ENCODE assay signal across 29 mouse cellular contexts in the genomic region with DNA sequence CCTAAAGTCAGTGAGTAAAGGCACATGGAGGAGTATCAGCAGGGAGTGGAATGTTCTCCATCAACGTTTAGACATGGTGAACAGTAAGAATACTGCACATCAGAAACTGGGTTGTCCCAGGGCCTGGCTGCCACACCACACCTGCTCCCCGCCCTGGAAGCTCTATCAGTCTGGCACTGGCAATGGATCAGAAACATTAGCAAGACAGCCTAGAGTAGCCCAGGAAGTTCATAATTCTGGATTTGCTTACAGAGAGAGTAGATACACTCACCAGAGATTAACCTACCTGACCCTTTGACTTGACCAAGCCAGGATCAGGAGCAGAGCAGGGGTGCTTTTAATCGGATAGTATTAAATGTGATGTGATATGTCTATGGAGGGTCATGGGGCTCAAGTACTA. TPM values are rescaled to one million over a fixed set of nuclear protein-coding genes. Genes with fewer than 3 reads are reported as not detected.
DNase-seq lines count a peak whose midpoint lies in the region; ATAC-seq and TF ChIP-seq lines count a peak whose summit lies in the region.
"Had no signal": no experiment of that assay in that cellular context is flagged by ENCODE, and none has a peak within 500 bp of the region (broad histone marks: within the 10 kb centered on the region; RNA-seq: fewer than 3 reads in every experiment).

No protein-coding gene starts in this region.

- H3K9ac ChIP-seq in intestine, embryonic 16.5 days (ENCODE audit: low read depth, low read length): 0 out of 2 replicates have a peak overlapping the region, but pooled peaks have one; percentile 17
- no peak overlapping the region for H3K9ac ChIP-seq in liver, embryonic 15.5 days
- no peak overlapping the region for H3K9ac ChIP-seq in forebrain, embryonic 12.5 days
- H3K9ac ChIP-seq: embryonic facial prominence, embryonic 13.5 days; forebrain, embryonic 15.5 days; limb, embryonic 13.5 days; midbrain, embryonic 13.5 days had no signal

- ATAC-seq in intestine, embryonic 16.5 days: no peak
- no peak for ATAC-seq in liver, embryonic 15.5 days (ENCODE audit: insufficient read depth)
- ATAC-seq in forebrain, embryonic 12.5 days (ENCODE audit: low FRiP score): no peak
- ATAC-seq: forebrain, embryonic 15.5 days; midbrain, embryonic 13.5 days had no signal

- TF ChIP-seq CTCF in layer of hippocampus, adult 2 months (conservative IDR thresholded peaks at IDR 0.05): no peak
- no peak for TF ChIP-seq CTCF in cortical plate, adult 2 months (IDR thresholded peaks at IDR 0.05; ENCODE audit: extremely low read depth, insufficient read depth, low read length)

- no peaks in the 10 kb centered on the region for H3K36me3 ChIP-seq in intestine, embryonic 16.5 days (ENCODE audit: control insufficient read depth, insufficient read depth, low read length)
- no peaks in the 10 kb centered on the region for H3K36me3 ChIP-seq in liver, embryonic 15.5 days (replicated peaks)
- H3K36me3 ChIP-seq in forebrain, embryonic 12.5 days (replicated peaks): no peaks in the 10 kb centered on the region
- H3K36me3 ChIP-seq: embryonic facial prominence, embryonic 13.5 days; forebrain, embryonic 15.5 days; G1E; limb, embryonic 13.5 days; midbrain, embryonic 13.5 days had no signal

- no peaks in the 10 kb centered on the region for H3K4me1 ChIP-seq in cortical plate, adult 2 months (ENCODE audit: control insufficient read depth, insufficient read depth, low read length)
- peaks cover 12% of the 10 kb centered on the region for H3K4me1 ChIP-seq in intestine, embryonic 16.5 days (ENCODE audit: control insufficient read depth, insufficient read depth, low read length)
- peaks cover 4% of the 10 kb centered on the region; the same call in 1 of the 2 replicates for H3K4me1 ChIP-seq in liver, embryonic 15.5 days (replicated peaks)
- H3K4me1 ChIP-seq in forebrain, embryonic 12.5 days: peaks cover 32% of the 10 kb centered on the region

- WGBS in intestine, embryonic 16.5 days: 71% methylated on average over 3 of the region's 3 CpGs
- 49% methylated on average over 3 of the region's 3 CpGs for WGBS in liver, embryonic 15.5 days (ENCODE audit: insufficient replicate concordance)
- WGBS in forebrain, embryonic 12.5 days: 91% methylated on average over 3 of the region's 3 CpGs

- H3K4me2 ChIP-seq in intestine, embryonic 16.5 days (ENCODE audit: low read depth, low read length): peak overlapping the region; percentile 54
- H3K4me2 ChIP-seq in liver, embryonic 15.5 days: peak overlapping the region; percentile 38
- H3K4me2 ChIP-seq in forebrain, embryonic 12.5 days: no peak overlapping the region
- H3K4me2 ChIP-seq: embryonic facial prominence, embryonic 13.5 days; forebrain, embryonic 15.5 days; heart, embryonic 11.5 days; limb, embryonic 13.5 days; midbrain, embryonic 13.5 days had no signal

- TF ChIP-seq POLR2A in cortical plate, adult 2 months (IDR thresholded peaks at IDR 0.05; ENCODE audit: extremely low read depth, insufficient read depth, low read length): no peak

- no peak for DNase-seq in layer of hippocampus, adult 2 months (ENCODE audit: low spot score in 2 of 2)
- DNase-seq in layer of hippocampus, postnatal 10 days (ENCODE audit: low spot score in 2 of 2): no peak
- no peak for DNase-seq in cerebellum, adult 18-20 months
- DNase-seq: adrenal gland, postnatal 36 days; B cell, adult 2 months; cerebellum, postnatal 14 days; embryo, embryonic 11 days; gastrocnemius, postnatal 10 days; kidney, adult 2 months; kidney, postnatal 14 days; layer of hippocampus, postnatal 36 days; spleen, adult 18-20 months; thymus, postnatal 14 days had no signal

- H3K27ac ChIP-seq in layer of hippocampus, adult 2 months: peak overlapping the region; percentile 82
- peak overlapping the region; percentile 67 for H3K27ac ChIP-seq in cortical plate, adult 2 months (ENCODE audit: insufficient read depth, low read length)
- H3K27ac ChIP-seq in intestine, embryonic 16.5 days (ENCODE audit: low read length): no peak overlapping the region
- 0 out of 2 replicates have a peak overlapping the region, but pooled peaks have one; percentile 1 for H3K27ac ChIP-seq in liver, embryonic 15.5 days (replicated peaks)
- no peak overlapping the region for H3K27ac ChIP-seq in forebrain, embryonic 12.5 days
- H3K27ac ChIP-seq: embryonic facial prominence, embryonic 13.5 days; forebrain, embryonic 15.5 days; limb, embryonic 13.5 days; midbrain, embryonic 13.5 days had no signal

- no peaks in the 10 kb centered on the region for H3K27me3 ChIP-seq in intestine, embryonic 16.5 days (replicated peaks; ENCODE audit: control insufficient read depth, insufficient read depth, low read length)
- no peaks in the 10 kb centered on the region for H3K27me3 ChIP-seq in liver, embryonic 15.5 days
- 0 out of 2 replicates have a peak, but pooled peaks cover 4% of the 10 kb centered on the region for H3K27me3 ChIP-seq in forebrain, embryonic 12.5 days
- H3K27me3 ChIP-seq: CH12.LX; embryonic facial prominence, embryonic 13.5 days; forebrain, embryonic 15.5 days; limb, embryonic 13.5 days; midbrain, embryonic 13.5 days had no signal

- H3K9me3 ChIP-seq in intestine, embryonic 16.5 days (ENCODE audit: control insufficient read depth, low read length): no peaks in the 10 kb centered on the region
- H3K9me3 ChIP-seq in liver, embryonic 15.5 days (replicated peaks): no peaks in the 10 kb centered on the region
- H3K9me3 ChIP-seq in forebrain, embryonic 12.5 days: no peaks in the 10 kb centered on the region
- H3K9me3 ChIP-seq: embryonic facial prominence, embryonic 13.5 days; forebrain, embryonic 15.5 days; G1E; limb, embryonic 13.5 days; midbrain, embryonic 13.5 days had no signal

- peak overlapping the region; percentile 39 for H3K4me3 ChIP-seq in layer of hippocampus, adult 2 months
- H3K4me3 ChIP-seq in cortical plate, adult 2 months (ENCODE audit: insufficient read depth, low read length): no peak overlapping the region
- H3K4me3 ChIP-seq in intestine, embryonic 16.5 days (ENCODE audit: low read length): peak overlapping the region; percentile 39
- peak overlapping the region; percentile 48 for H3K4me3 ChIP-seq in liver, embryonic 15.5 days (replicated peaks)
- H3K4me3 ChIP-seq in forebrain, embryonic 12.5 days (replicated peaks): no peak overlapping the region
- H3K4me3 ChIP-seq: embryonic facial prominence, embryonic 13.5 days; forebrain, embryonic 15.5 days; limb, embryonic 13.5 days; midbrain, embryonic 13.5 days had no signal

RNA-seq across cellular contexts. Expression of gene Gpam, which starts 1.6 kb away (rescaled TPM):
- 10 to 100 TPM; 40.9 to 44.5 TPM for total RNA-seq in layer of hippocampus, adult 2 months (2021)
- total RNA-seq in layer of hippocampus, postnatal 10 days (2021): 10 to 100 TPM; 73.0 to 76.0 TPM
- 40.0 and 40.7 TPM in 2 replicates for polyA plus RNA-seq in cortical plate, adult 2 months (2012; rRNA removed)
- 21.5 and 25.5 TPM in 2 replicates for polyA plus RNA-seq in intestine, embryonic 16.5 days (2015; fragmentation: Nextera tagmentation; extraction: Ambion mirVana)
- polyA plus RNA-seq in liver, embryonic 15.5 days (2015; fragmentation: Nextera tagmentation; extraction: Ambion mirVana): 28.3 and 33.6 TPM in 2 replicates
- 21.5 and 24.4 TPM in 2 replicates for polyA plus RNA-seq in forebrain, embryonic 12.5 days (2016; fragmentation: Nextera tagmentation; extraction: Ambion mirVana)

RNA-seq across cellular contexts. Expression of gene Tectb, which starts 55.1 kb away (rescaled TPM):
- under 1 TPM in 1 of 2 experiments, not detected in 1; 0.15 TPM for total RNA-seq in layer of hippocampus, adult 2 months (2021)
- under 1 TPM; 0.13 to 0.48 TPM for total RNA-seq in layer of hippocampus, postnatal 10 days (2021)
- polyA plus RNA-seq in cortical plate, adult 2 months (2012; rRNA removed): 0.09 TPM in 1 of 2 replicates, not detected in the other
- 0.18 TPM in 1 of 2 replicates, not detected in the other for polyA plus RNA-seq in intestine, embryonic 16.5 days (2015; fragmentation: Nextera tagmentation; extraction: Ambion mirVana)
- 0.37 and 0.38 TPM in 2 replicates for polyA plus RNA-seq in liver, embryonic 15.5 days (2015; fragmentation: Nextera tagmentation; extraction: Ambion mirVana)
- polyA plus RNA-seq in forebrain, embryonic 12.5 days (2016; fragmentation: Nextera tagmentation; extraction: Ambion mirVana): 0.13 and 0.36 TPM in 2 replicates
- total RNA-seq: CH12.LX; granulocyte monocyte progenitor cell, adult 5-6 weeks; layer of hippocampus, postnatal 36 days; megakaryocyte, adult 5-6 weeks had no signal
- polyA plus RNA-seq: embryonic facial prominence, embryonic 13.5 days; G1E; heart, embryonic 11.5 days; hindbrain, embryonic 11.5 days; limb, embryonic 13.5 days; neural tube, embryonic 11.5 days; Patski had no signal

Comparison
In these comparisons a context has a peak if more than half of its experiments do, and no peak if none do; other contexts are left out.
1. H3K27ac ChIP-seq: peak in layer of hippocampus, adult 2 months (single experiment), cortical plate, adult 2 months (single experiment) and liver, embryonic 15.5 days (single experiment); none in intestine, embryonic 16.5 days (single experiment) and forebrain, embryonic 12.5 days (single experiment).
2. H3K4me3 ChIP-seq: peak in layer of hippocampus, adult 2 months (single experiment), intestine, embryonic 16.5 days (single experiment) and liver, embryonic 15.5 days (single experiment); none in cortical plate, adult 2 months (single experiment) and forebrain, embryonic 12.5 days (single experiment).